Mouse (Mus musculus): ENCODE measurements at regions not wholly inside any gene's neighbourhood (a gene's known extent, or its start where the extent isn't known, plus 50 kb on each side); places are given as distances from the start of the nearest gene placed in this dataset.

GRCm38 (mm10) chr1:154255971-154256370 lies 55.0 kb downstream of the Zfp648 start:
- no peak for ATAC-seq
- no peak overlapping the region for H3K9ac ChIP-seq (ENCODE audit: low read depth, low read length)
- no peak overlapping the region for H3K4me3 ChIP-seq (ENCODE audit: low read depth, low read length)
- 88% methylated on average over 1 of the region's 1 CpGs for WGBS
- H3K27ac ChIP-seq (ENCODE audit: low read depth, low read length) = no peak overlapping the region
- no peak overlapping the region for H3K4me2 ChIP-seq (replicated peaks; ENCODE audit: low read depth)
- no peak for TF ChIP-seq CTCF (IDR thresholded peaks at IDR 0.05; ENCODE audit: low read depth)
- no peaks in the 10 kb centered on the region for H3K4me1 ChIP-seq (replicated peaks; ENCODE audit: control insufficient read depth, insufficient read depth, low read length)
- H3K27me3 ChIP-seq (replicated peaks; ENCODE audit: control insufficient read depth, insufficient read depth, low read length) = no peaks in the 10 kb centered on the region
- no peaks in the 10 kb centered on the region for H3K36me3 ChIP-seq (ENCODE audit: control insufficient read depth, insufficient read depth)
- H3K9me3 ChIP-seq (ENCODE audit: control insufficient read depth) = no peaks in the 10 kb centered on the region

GRCm38 (mm10) chr1:154256811-154257210 lies 55.8 kb downstream of the Zfp648 start:
- Histone ChIP-seq H3K27me3 (replicated peaks; ENCODE audit: control insufficient read depth, insufficient read depth, low read length) (no peaks in the 10 kb centered on the region), H3K4me3 (ENCODE audit: low read depth, low read length) (no peak overlapping the region), H3K9ac (ENCODE audit: low read depth, low read length) (no peak overlapping the region), H3K27ac (ENCODE audit: low read depth, low read length) (no peak overlapping the region), H3K4me1 (replicated peaks; ENCODE audit: control insufficient read depth, insufficient read depth, low read length) (no peaks in the 10 kb centered on the region), H3K36me3 (ENCODE audit: control insufficient read depth, insufficient read depth) (no peaks in the 10 kb centered on the region), H3K4me2 (replicated peaks; ENCODE audit: low read depth) (no peak overlapping the region), H3K9me3 (ENCODE audit: control insufficient read depth) (no peaks in the 10 kb centered on the region)
- TF ChIP-seq CTCF (IDR thresholded peaks at IDR 0.05; ENCODE audit: low read depth) = no peak
- 85% methylated on average over 15 of the region's 15 CpGs for WGBS
- ATAC-seq = no peak

GRCm38 (mm10) chr1:154258511-154258910 lies 57.5 kb downstream of the Zfp648 start:
- Histone ChIP-seq H3K36me3 (ENCODE audit: control insufficient read depth, insufficient read depth) (no peaks in the 10 kb centered on the region), H3K4me1 (replicated peaks; ENCODE audit: control insufficient read depth, insufficient read depth, low read length) (no peaks in the 10 kb centered on the region), H3K9ac (ENCODE audit: low read depth, low read length) (no peak overlapping the region), H3K27me3 (replicated peaks; ENCODE audit: control insufficient read depth, insufficient read depth, low read length) (no peaks in the 10 kb centered on the region), H3K27ac (ENCODE audit: low read depth, low read length) (no peak overlapping the region), H3K4me2 (replicated peaks; ENCODE audit: low read depth) (no peak overlapping the region), H3K9me3 (ENCODE audit: control insufficient read depth) (no peaks in the 10 kb centered on the region), H3K4me3 (ENCODE audit: low read depth, low read length) (no peak overlapping the region)
- TF ChIP-seq CTCF (IDR thresholded peaks at IDR 0.05; ENCODE audit: low read depth) = no peak
- 61% methylated on average over 3 of the region's 3 CpGs for WGBS
- ATAC-seq = no peak

GRCm38 (mm10) chr1:154260393-154260792 lies 59.4 kb downstream of the Zfp648 start:
- Histone ChIP-seq H3K27ac (ENCODE audit: low read depth, low read length) (no peak overlapping the region), H3K4me1 (replicated peaks; ENCODE audit: control insufficient read depth, insufficient read depth, low read length) (no peaks in the 10 kb centered on the region), H3K9ac (ENCODE audit: low read depth, low read length) (no peak overlapping the region), H3K4me2 (replicated peaks; ENCODE audit: low read depth) (no peak overlapping the region), H3K9me3 (ENCODE audit: control insufficient read depth) (no peaks in the 10 kb centered on the region), H3K4me3 (ENCODE audit: low read depth, low read length) (no peak overlapping the region), H3K27me3 (replicated peaks; ENCODE audit: control insufficient read depth, insufficient read depth, low read length) (no peaks in the 10 kb centered on the region), H3K36me3 (ENCODE audit: control insufficient read depth, insufficient read depth) (no peaks in the 10 kb centered on the region)
- WGBS = 74% methylated on average over 5 of the region's 5 CpGs
- TF ChIP-seq CTCF (IDR thresholded peaks at IDR 0.05; ENCODE audit: low read depth) = no peak
- ATAC-seq = no peak

GRCm38 (mm10) chr1:154281438-154281837 lies 80.5 kb downstream of the Zfp648 start:
- peak; percentile 94 for TF ChIP-seq CTCF (IDR thresholded peaks at IDR 0.05; ENCODE audit: low read depth)
- no peak for ATAC-seq

GRCm38 (mm10) chr1:154286080-154286479 lies 85.1 kb downstream of the Zfp648 start:
- WGBS = 63% methylated on average over 4 of the region's 4 CpGs
- no peak for ATAC-seq
- no peak overlapping the region for H3K4me2 ChIP-seq (replicated peaks; ENCODE audit: low read depth)
- H3K9me3 ChIP-seq (ENCODE audit: control insufficient read depth) = no peaks in the 10 kb centered on the region
- H3K4me3 ChIP-seq (ENCODE audit: low read depth, low read length) = no peak overlapping the region
- H3K27ac ChIP-seq (ENCODE audit: low read depth, low read length) = no peak overlapping the region
- no peaks in the 10 kb centered on the region for H3K27me3 ChIP-seq (replicated peaks; ENCODE audit: control insufficient read depth, insufficient read depth, low read length)
- H3K4me1 ChIP-seq (replicated peaks; ENCODE audit: control insufficient read depth, insufficient read depth, low read length) = no peaks in the 10 kb centered on the region
- H3K36me3 ChIP-seq (ENCODE audit: control insufficient read depth, insufficient read depth) = no peaks in the 10 kb centered on the region
- no peak overlapping the region for H3K9ac ChIP-seq (ENCODE audit: low read depth, low read length)
- TF ChIP-seq CTCF (IDR thresholded peaks at IDR 0.05; ENCODE audit: low read depth) = no peak

More at GRCm38 (mm10) chr1:154281438-154281837, 80.5 kb downstream of the Zfp648 start:
- H3K27ac ChIP-seq (ENCODE audit: low read depth, low read length) = no peak overlapping the region
- no peak overlapping the region for H3K4me2 ChIP-seq (replicated peaks; ENCODE audit: low read depth)
- H3K9me3 ChIP-seq (ENCODE audit: control insufficient read depth) = no peaks in the 10 kb centered on the region
- WGBS = 19% methylated on average over 8 of the region's 8 CpGs
- H3K9ac ChIP-seq (ENCODE audit: low read depth, low read length) = no peak overlapping the region
- no peaks in the 10 kb centered on the region for H3K4me1 ChIP-seq (replicated peaks; ENCODE audit: control insufficient read depth, insufficient read depth, low read length)
- no peak overlapping the region for H3K4me3 ChIP-seq (ENCODE audit: low read depth, low read length)
- H3K27me3 ChIP-seq (replicated peaks; ENCODE audit: control insufficient read depth, insufficient read depth, low read length) = no peaks in the 10 kb centered on the region
- no peaks in the 10 kb centered on the region for H3K36me3 ChIP-seq (ENCODE audit: control insufficient read depth, insufficient read depth)

GRCm38 (mm10) chr1:154292729-154293128 lies 91.7 kb downstream of the Zfp648 start:
- H3K27me3 ChIP-seq (replicated peaks; ENCODE audit: control insufficient read depth, insufficient read depth, low read length) = no peaks in the 10 kb centered on the region
- no peaks in the 10 kb centered on the region for H3K4me1 ChIP-seq (replicated peaks; ENCODE audit: control insufficient read depth, insufficient read depth, low read length)
- no peak overlapping the region for H3K27ac ChIP-seq (ENCODE audit: low read depth, low read length)
- H3K4me2 ChIP-seq (replicated peaks; ENCODE audit: low read depth) = no peak overlapping the region
- no peak for TF ChIP-seq CTCF (IDR thresholded peaks at IDR 0.05; ENCODE audit: low read depth)
- no peak for ATAC-seq
- H3K36me3 ChIP-seq (ENCODE audit: control insufficient read depth, insufficient read depth) = no peaks in the 10 kb centered on the region
- H3K9ac ChIP-seq (ENCODE audit: low read depth, low read length) = no peak overlapping the region
- no peak overlapping the region for H3K4me3 ChIP-seq (ENCODE audit: low read depth, low read length)
- WGBS = 57% methylated on average over 4 of the region's 4 CpGs
- no peaks in the 10 kb centered on the region for H3K9me3 ChIP-seq (ENCODE audit: control insufficient read depth)

Data from intestine, postnatal 0 days (tissue).